Mouse (Mus musculus): Measurements from ENCODE around the gene Wdr38. TPM values are rescaled to one million over a fixed set of nuclear protein-coding genes. Genes with fewer than 3 reads are reported as not detected.
A peak's percentile ranks its signal among the peaks of the same experiment; 100 is the strongest.

Gene Wdr38
- polyA plus RNA-seq, 1 experiment, result 1.2 TPM

DNA sequence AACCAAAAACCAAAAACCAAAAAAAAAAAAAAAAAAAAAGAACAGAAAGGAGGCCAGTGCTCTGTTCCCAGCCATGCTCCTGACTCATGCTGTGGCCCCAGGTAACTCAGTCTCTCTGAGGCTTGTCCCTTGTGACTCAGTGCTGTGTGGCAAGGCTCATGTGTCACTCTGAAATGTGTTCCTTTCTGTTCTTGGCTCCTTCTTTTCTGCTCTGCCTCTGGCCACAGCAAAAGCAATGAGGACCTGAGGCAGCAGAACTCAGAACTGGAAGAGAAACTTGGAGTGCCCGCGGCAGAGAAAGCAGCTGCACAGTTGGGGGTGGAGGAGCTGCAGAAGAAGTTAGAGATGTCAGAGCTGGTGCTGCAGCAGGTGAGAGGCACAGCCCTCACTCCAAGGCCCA, 23.1 kb upstream of the Wdr38 start:
- DNase-seq (ENCODE audit: low read depth), result no peak
- no peak for TF ChIP-seq POLR2A (IDR thresholded peaks at IDR 0.05; ENCODE audit: borderline replicate concordance, extremely low read depth, insufficient read depth, insufficient read length, poor library complexity, severe bottlenecking)
- TF ChIP-seq CTCF (IDR thresholded peaks at IDR 0.05; ENCODE audit: borderline replicate concordance, extremely low read depth, insufficient read depth, insufficient read length), result no peak

DNA sequence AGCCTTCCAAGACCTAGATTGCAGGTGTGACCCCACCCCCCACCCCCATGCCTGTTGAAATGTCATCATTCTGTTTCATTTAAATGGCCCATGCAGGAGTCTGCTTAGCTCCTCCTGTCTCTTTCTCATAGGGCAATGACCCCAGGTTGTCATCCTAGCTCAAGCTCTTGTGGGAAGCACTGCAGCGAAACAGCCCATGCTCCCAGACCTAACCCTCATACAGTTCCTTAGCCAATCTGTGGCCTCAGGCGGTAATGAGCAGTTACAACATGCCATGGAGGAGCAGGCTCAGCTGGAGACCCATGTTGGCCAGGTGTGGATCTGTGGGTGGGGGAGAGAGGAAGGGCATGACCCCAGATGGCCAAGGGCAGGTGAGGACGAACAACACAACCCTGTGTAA, 22.1 kb upstream of the Wdr38 start:
- no peak for DNase-seq (ENCODE audit: low read depth)
- no peak for TF ChIP-seq POLR2A (IDR thresholded peaks at IDR 0.05; ENCODE audit: borderline replicate concordance, extremely low read depth, insufficient read depth, insufficient read length, poor library complexity, severe bottlenecking)
- no peak for TF ChIP-seq CTCF (IDR thresholded peaks at IDR 0.05; ENCODE audit: borderline replicate concordance, extremely low read depth, insufficient read depth, insufficient read length)

DNA sequence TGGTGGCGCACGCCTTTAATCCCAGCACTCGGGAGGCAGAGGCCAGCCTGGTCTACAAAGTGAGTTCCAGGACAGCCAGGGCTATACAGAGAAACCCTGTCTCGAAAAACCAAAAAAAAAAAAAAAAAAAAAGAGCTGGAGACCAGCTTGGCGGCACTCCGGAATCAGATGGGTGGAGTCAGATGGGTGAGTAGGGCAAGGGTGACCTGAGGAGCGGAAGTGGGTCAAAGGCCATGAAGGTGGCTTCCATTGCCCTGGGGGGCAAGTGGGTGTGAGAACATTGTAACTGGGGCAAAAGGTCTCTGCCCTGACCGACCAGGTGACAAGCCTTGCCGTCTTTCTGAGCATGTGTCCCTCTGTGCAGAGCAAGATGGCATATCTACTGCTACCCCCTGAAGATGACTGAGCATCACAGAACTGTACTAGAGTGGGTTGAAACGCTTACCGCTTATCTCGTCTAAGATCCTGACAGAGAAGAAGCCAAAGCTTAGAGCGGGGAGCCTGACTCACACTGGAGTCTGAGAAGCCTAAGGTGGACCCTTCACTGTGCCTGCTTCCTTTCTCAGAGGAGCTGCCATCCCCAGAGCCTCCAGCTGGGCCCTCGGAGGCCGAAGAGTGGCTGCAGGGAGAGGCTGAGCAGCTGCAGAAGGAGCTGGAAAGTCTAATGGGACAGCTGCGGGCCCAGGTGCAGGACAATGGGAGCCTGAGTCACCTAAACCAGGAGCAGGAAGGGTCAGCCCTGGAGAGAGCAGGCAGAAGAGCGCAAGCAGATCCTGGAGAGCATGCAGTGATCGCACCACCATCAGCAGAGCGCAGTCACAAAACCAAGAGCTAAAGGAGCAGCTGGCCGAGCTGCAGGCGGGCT, 21.1 kb upstream of the Wdr38 start:
- TF ChIP-seq POLR2A (IDR thresholded peaks at IDR 0.05; ENCODE audit: borderline replicate concordance, extremely low read depth, insufficient read depth, insufficient read length, poor library complexity, severe bottlenecking) (no peak), CTCF (IDR thresholded peaks at IDR 0.05; ENCODE audit: borderline replicate concordance, extremely low read depth, insufficient read depth, insufficient read length) (no peak)
- no peak for DNase-seq (ENCODE audit: low read depth)

DNA sequence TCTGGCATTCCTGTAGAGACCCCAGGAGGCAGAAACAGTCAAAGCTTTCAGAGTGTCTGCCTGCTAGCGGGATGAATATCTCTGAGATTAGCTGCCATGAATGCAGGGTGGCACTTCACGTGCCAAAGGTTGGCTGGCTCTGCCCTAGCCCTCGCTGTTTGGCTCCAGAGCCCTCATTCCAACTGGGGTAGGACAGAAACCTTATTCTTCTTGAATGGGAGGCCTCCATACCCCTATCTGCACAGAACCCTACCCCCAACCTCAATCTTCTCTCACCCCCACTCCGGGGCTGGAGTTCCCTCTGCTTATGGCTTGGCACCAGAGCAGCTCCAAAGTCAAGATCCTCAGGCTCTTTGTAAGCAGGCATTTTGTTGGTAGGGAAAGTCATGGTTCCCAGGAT, 19.4 kb upstream of the Wdr38 start:
- TF ChIP-seq CTCF (IDR thresholded peaks at IDR 0.05; ENCODE audit: borderline replicate concordance, extremely low read depth, insufficient read depth, insufficient read length) (no peak), POLR2A (IDR thresholded peaks at IDR 0.05; ENCODE audit: borderline replicate concordance, extremely low read depth, insufficient read depth, insufficient read length, poor library complexity, severe bottlenecking) (no peak)
- DNase-seq (ENCODE audit: low read depth), result no peak

DNA sequence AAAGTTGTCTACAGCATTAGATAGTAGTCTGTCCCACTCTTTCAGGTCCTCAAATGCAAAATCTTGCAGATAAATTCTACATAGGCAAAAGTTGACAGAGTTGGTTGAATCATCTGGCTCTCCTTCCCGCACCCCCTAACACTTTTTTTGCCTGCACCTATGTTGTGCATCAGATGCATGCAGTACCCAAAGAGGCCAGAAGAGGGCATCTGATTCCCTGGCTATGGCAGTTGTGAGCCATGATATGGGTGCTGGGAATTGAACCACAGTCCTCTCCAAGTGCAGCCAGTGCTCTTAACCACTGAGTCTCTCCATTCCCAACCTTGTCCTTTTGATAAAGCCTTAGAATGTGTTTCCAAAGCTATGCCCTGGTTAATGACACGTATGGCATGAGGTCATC, 13.8 kb upstream of the Wdr38 start:
- TF ChIP-seq POLR2A (IDR thresholded peaks at IDR 0.05; ENCODE audit: borderline replicate concordance, extremely low read depth, insufficient read depth, insufficient read length, poor library complexity, severe bottlenecking) (no peak), CTCF (IDR thresholded peaks at IDR 0.05; ENCODE audit: borderline replicate concordance, extremely low read depth, insufficient read depth, insufficient read length) (peak; percentile 35; the same call in 1 of the 2 replicates)
- no peak for DNase-seq (ENCODE audit: low read depth)

DNA sequence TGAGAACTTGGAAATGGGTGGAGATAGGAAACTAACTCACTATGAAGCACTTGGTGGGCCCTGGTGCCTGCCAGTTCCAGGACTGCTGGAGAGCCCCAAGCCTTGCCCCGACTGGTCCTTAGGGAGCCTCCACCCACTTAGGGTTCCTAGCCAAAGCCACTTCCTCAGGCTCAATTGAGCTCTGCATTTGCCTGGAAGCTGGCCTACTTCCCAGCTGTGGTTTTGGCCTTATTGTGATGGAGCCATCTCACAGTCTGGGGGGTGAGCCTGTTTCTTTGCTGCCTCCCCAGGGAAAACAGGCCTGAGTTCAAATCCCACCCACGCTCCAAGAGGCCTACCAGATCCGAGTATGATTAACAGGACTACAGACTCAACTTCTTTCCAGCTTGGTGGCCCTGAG, 10.7 kb upstream of the Wdr38 start:
- no peak for TF ChIP-seq POLR2A (IDR thresholded peaks at IDR 0.05; ENCODE audit: borderline replicate concordance, extremely low read depth, insufficient read depth, insufficient read length, poor library complexity, severe bottlenecking)
- no peak for TF ChIP-seq CTCF (IDR thresholded peaks at IDR 0.05; ENCODE audit: borderline replicate concordance, extremely low read depth, insufficient read depth, insufficient read length)
- no peak for DNase-seq (ENCODE audit: low read depth)

DNA sequence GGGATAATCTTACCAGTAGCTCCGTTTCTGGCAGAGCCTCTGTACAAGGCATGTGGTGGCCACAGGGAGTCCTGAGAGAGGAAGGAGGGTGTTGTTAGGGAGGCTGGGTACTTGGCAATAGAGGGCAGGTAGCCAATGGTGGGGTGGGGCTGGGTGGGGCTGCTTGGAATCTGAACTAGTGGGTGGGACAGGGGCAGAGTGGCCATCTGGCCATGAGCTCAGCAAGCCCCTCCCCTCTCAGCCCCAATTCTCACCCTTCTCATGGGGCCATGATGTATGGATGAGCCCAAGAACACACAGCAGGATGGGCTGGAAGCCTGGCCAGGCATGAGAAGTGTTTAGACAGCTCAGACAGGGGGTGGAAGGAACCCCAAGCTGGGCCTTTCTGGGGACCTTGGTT, 9.9 kb upstream of the Wdr38 start:
- DNase-seq (ENCODE audit: low read depth), result no peak
- TF ChIP-seq POLR2A (IDR thresholded peaks at IDR 0.05; ENCODE audit: borderline replicate concordance, extremely low read depth, insufficient read depth, insufficient read length, poor library complexity, severe bottlenecking) (no peak), CTCF (IDR thresholded peaks at IDR 0.05; ENCODE audit: borderline replicate concordance, extremely low read depth, insufficient read depth, insufficient read length) (no peak)

DNA sequence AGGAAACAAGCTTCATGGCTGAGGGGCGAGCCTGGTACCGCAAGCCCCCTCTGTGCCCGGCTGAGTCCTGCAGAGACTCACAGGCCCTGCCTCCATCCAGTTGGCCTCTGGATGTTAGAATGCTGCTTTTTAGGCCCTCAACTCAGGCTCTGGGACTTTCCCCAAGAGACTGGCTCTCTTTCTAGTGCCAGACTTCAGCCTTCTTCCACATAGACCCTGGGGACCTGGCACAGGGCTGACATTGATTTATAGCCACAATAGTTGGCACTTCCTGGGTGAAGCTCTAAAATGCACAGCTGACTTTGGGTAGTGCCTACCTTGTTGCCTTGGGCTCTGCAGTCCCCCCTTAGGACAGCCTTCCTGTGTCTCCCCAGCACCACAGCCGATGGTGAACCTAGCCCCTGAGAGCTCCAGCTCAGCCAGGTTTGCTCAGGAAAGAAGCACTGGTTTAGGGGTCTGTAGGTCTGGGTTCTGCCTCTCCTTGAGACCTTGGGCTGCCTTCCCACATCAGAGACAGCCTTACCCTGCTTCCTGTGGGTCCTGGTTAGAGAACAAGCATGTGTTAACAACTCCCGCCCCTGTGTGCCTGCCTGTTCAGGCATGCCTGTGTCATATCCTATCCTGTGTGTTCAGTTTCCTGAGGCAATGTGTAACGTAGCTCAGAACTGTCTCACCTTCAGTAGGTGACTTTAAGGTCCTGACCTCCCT, 9.3 kb upstream of the Wdr38 start:
- no peak for TF ChIP-seq POLR2A (IDR thresholded peaks at IDR 0.05; ENCODE audit: borderline replicate concordance, extremely low read depth, insufficient read depth, insufficient read length, poor library complexity, severe bottlenecking)
- TF ChIP-seq CTCF (IDR thresholded peaks at IDR 0.05; ENCODE audit: borderline replicate concordance, extremely low read depth, insufficient read depth, insufficient read length), result no peak
- no peak for DNase-seq (ENCODE audit: low read depth)

DNA sequence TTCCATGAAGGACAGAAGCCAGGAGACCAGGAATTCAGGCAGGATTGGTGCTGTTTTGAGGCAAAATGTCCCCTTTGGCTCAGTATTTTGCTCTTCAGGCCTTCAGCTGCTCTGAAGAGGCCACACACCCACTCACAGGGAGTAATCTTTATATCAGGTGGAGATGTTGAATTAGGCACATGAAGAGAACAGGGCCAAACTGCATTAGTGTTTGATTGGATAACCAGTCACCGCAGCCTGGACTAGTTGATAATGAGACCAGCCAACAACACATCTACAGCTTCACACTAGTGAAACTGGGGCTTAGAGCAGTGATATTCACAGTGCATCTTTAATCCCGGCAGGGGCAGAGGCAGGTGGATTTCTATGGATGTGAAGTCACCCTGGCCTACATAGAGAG, 8.3 kb upstream of the Wdr38 start:
- DNase-seq (ENCODE audit: low read depth), result no peak
- TF ChIP-seq CTCF (IDR thresholded peaks at IDR 0.05; ENCODE audit: borderline replicate concordance, extremely low read depth, insufficient read depth, insufficient read length) (no peak), POLR2A (IDR thresholded peaks at IDR 0.05; ENCODE audit: borderline replicate concordance, extremely low read depth, insufficient read depth, insufficient read length, poor library complexity, severe bottlenecking) (no peak)

DNA sequence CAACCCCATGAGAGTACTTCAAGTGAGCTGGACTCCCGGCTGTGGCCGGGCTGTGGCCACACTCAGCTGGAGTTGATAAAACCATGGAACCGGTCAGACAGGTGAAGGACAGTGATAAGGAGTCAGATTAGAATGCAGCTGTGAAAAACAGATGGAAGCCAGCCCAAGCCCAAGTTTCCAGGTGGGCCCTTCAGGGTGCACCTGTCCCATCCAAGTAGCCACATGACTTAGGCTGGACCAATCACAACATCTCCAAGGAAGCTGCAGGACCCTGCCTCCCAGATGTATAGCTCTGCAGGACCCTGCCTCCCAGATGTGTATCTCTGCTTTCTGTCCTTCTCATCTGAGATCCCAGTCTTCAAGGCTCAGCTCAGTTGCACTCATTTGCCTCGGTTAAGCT, 5.3 kb upstream of the Wdr38 start:
- no peak for TF ChIP-seq CTCF (IDR thresholded peaks at IDR 0.05; ENCODE audit: borderline replicate concordance, extremely low read depth, insufficient read depth, insufficient read length)
- TF ChIP-seq POLR2A (IDR thresholded peaks at IDR 0.05; ENCODE audit: borderline replicate concordance, extremely low read depth, insufficient read depth, insufficient read length, poor library complexity, severe bottlenecking), result no peak
- no peak for DNase-seq (ENCODE audit: low read depth)

DNA sequence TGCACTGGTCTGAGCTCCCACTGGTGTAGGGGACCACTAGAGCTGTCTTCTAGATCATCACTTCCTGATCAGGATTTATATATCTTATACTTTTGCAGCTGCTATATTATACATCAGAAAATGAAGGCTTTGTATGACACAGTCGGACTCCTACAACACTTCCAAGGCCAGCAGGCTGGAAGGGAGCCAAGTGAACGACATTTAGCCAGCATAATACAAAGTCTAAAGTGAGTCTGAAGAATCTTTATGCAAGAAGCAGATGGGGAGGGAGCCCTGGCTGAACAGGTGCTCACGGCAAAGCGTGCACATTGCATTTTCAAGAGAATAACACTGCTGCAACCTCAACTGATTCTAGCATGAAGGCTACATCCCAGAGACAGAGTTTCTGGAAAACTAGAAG, 4.8 kb upstream of the Wdr38 start:
- DNase-seq (ENCODE audit: low read depth), result peak; percentile 45
- TF ChIP-seq POLR2A (IDR thresholded peaks at IDR 0.05; ENCODE audit: borderline replicate concordance, extremely low read depth, insufficient read depth, insufficient read length, poor library complexity, severe bottlenecking) (no peak), CTCF (IDR thresholded peaks at IDR 0.05; ENCODE audit: borderline replicate concordance, extremely low read depth, insufficient read depth, insufficient read length) (no peak)
